Mouse (Mus musculus): Measurements from ENCODE around the gene Vav3. TPM values are rescaled to one million over a fixed set of nuclear protein-coding genes. Genes with fewer than 3 reads are reported as not detected.

The Vav3 gene
- polyA plus RNA-seq, 1 experiment from 2014 or later, result 6.4 TPM

- Histone ChIP-seq H3K9ac (replicated peaks) (no peak overlapping the region), H3K27ac (no peak overlapping the region), H3K4me3 (replicated peaks) (no peak overlapping the region), H3K36me3 (no peaks in the 10 kb centered on the region), H3K9me3 (no peaks in the 10 kb centered on the region), H3K4me2 (no peak overlapping the region), H3K4me1 (replicated peaks) (no peaks in the 10 kb centered on the region), H3K27me3 (no peaks in the 10 kb centered on the region)
- no peak for ATAC-seq (ENCODE audit: insufficient number of reproducible peaks, insufficient read depth, low FRiP score, low TSS enrichment, low read depth)
Measured at GRCm38 (mm10) chr3:109322225-109322624, 18.2 kb upstream of the Vav3 start.

- Histone ChIP-seq H3K27me3 (no peaks in the 10 kb centered on the region), H3K27ac (no peak overlapping the region), H3K9me3 (no peaks in the 10 kb centered on the region), H3K4me2 (no peak overlapping the region), H3K4me1 (replicated peaks) (no peaks in the 10 kb centered on the region), H3K4me3 (replicated peaks) (no peak overlapping the region), H3K9ac (replicated peaks) (no peak overlapping the region), H3K36me3 (no peaks in the 10 kb centered on the region)
- 64% methylated on average over 7 of the region's 7 CpGs for WGBS
- ATAC-seq (ENCODE audit: insufficient number of reproducible peaks, insufficient read depth, low FRiP score, low TSS enrichment, low read depth), result no peak
Measured at GRCm38 (mm10) chr3:109323447-109324300, 16.8 kb upstream of the Vav3 start.

DNA sequence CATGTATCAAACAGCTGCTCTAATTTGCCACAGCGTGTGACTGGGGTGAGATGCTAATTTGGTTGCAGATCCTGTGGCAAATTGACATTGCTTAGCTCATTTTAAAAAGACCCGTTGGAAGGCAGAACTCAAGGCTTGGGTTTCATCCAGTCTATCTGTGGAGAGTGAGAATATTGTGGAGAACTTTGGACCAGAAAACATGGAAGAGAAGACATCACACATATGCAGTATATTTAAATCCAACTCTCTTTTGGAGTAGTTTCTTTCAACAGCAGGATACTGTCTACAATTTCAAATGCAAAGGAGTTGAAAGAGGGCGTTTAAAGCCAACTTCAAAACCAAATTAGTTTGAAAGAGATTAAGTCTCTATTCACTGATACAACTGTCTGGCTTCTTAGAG is 13.3 kb upstream of the Vav3 start:
- 65% methylated on average over 3 of the region's 3 CpGs for WGBS
- no peaks in the 10 kb centered on the region for H3K27me3 ChIP-seq

DNA sequence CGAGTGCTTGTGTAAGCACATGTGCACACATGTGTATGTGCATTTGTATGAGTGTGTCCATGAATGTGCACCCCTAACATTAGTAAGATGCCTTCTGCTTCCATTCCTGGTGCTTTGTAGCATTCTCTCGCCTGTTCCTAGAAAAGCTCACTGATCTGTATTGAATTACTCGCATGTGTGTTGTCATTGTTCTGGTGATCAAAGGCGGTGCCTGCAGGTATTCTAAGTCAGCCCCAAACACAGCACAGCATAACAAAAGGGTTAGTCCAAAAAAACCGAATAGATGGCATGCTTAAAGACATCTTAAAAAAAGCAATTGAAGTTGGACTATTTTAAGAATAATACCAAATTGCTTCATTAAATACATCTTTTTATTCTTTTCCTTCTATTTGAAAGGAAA is 7.7 kb upstream of the Vav3 start:
- no peak overlapping the region for H3K9ac ChIP-seq (replicated peaks)
- no peaks in the 10 kb centered on the region for H3K4me1 ChIP-seq (replicated peaks)
- H3K36me3 ChIP-seq, result no peaks in the 10 kb centered on the region
- H3K4me3 ChIP-seq (replicated peaks), result no peak overlapping the region
- no peak for ATAC-seq (ENCODE audit: insufficient number of reproducible peaks, insufficient read depth, low FRiP score, low TSS enrichment, low read depth)
- H3K27me3 ChIP-seq, result no peaks in the 10 kb centered on the region
- H3K4me2 ChIP-seq, result no peak overlapping the region
- 60% methylated on average over 5 of the region's 5 CpGs for WGBS
- 0 out of 2 replicates have a peak, but pooled peaks cover 3% of the 10 kb centered on the region for H3K9me3 ChIP-seq
- no peak overlapping the region for H3K27ac ChIP-seq

More for the DNA sequence above, 13.3 kb upstream of the Vav3 start:
- no peak overlapping the region for H3K27ac ChIP-seq
- no peak overlapping the region for H3K4me2 ChIP-seq
- ATAC-seq (ENCODE audit: insufficient number of reproducible peaks, insufficient read depth, low FRiP score, low TSS enrichment, low read depth), result no peak
- H3K9ac ChIP-seq (replicated peaks), result no peak overlapping the region
- no peak overlapping the region for H3K4me3 ChIP-seq (replicated peaks)
- no peaks in the 10 kb centered on the region for H3K36me3 ChIP-seq
- H3K4me1 ChIP-seq (replicated peaks), result no peaks in the 10 kb centered on the region
- 0 out of 2 replicates have a peak, but pooled peaks cover 3% of the 10 kb centered on the region for H3K9me3 ChIP-seq

DNA sequence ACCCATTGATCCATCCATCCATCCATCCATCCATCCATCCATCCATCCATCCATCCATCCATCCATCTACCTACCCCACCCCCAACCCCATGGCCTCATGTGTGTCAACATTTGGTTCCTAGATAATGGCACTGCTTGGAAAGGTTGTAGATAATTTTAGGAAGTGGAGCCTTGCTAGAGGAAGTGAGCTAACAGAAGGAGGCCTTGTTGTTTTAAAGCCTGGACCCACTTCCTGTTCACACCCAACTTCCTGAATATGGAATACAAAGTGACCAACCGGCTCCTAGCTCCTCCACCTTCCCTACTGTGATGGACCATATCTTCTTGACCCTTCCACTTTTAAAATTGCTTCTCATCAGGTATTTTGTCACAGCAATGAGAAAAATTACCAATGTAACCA is 5.0 kb upstream of the Vav3 start:
- H3K27ac ChIP-seq, result no peak overlapping the region
- H3K9me3 ChIP-seq, result no peaks in the 10 kb centered on the region
- H3K4me3 ChIP-seq (replicated peaks), result no peak overlapping the region
- no peaks in the 10 kb centered on the region for H3K27me3 ChIP-seq
- no peak overlapping the region for H3K4me2 ChIP-seq
- no peaks in the 10 kb centered on the region for H3K4me1 ChIP-seq (replicated peaks)
- no peak for ATAC-seq (ENCODE audit: insufficient number of reproducible peaks, insufficient read depth, low FRiP score, low TSS enrichment, low read depth)
- WGBS, result 81% methylated on average over 1 of the region's 1 CpGs
- H3K36me3 ChIP-seq, result no peaks in the 10 kb centered on the region
- no peak overlapping the region for H3K9ac ChIP-seq (replicated peaks)

DNA sequence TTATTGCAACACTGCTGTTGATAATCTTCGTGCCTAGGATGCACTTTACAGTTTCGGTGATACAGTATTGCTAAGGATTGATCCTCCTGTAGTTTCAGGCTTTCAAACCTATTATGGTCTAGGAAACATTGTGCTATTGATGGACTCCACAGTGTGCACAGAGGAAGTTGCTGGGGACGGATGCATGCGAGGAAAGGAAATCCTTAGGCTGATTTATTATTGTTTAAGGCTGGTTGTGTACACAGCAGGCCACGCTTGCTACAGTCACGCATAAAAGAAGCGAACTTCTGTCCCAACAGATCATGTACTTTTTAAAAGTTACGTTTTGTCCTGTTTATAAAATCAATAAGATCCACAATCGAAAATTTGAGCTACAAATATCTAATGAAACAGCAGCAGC is 1.2 kb upstream of the Vav3 start:
- H3K27ac ChIP-seq, result no peak overlapping the region
- H3K4me2 ChIP-seq, result no peak overlapping the region
- H3K9me3 ChIP-seq, result no peaks in the 10 kb centered on the region
- peaks cover 11% of the 10 kb centered on the region; the same call in 1 of the 2 replicates for H3K4me1 ChIP-seq (replicated peaks)
- no peak overlapping the region for H3K4me3 ChIP-seq (replicated peaks)
- peaks cover 15% of the 10 kb centered on the region for H3K27me3 ChIP-seq
- ATAC-seq (ENCODE audit: insufficient number of reproducible peaks, insufficient read depth, low FRiP score, low TSS enrichment, low read depth), result no peak
- H3K9ac ChIP-seq (replicated peaks), result no peak overlapping the region
- 73% methylated on average over 9 of the region's 9 CpGs for WGBS
- H3K36me3 ChIP-seq, result no peaks in the 10 kb centered on the region

- Histone ChIP-seq H3K27me3 (peaks cover 15% of the 10 kb centered on the region), H3K4me2 (peak overlapping the region; percentile 86), H3K27ac (peak overlapping the region; percentile 76), H3K9ac (replicated peaks) (peak overlapping the region; percentile 69; the same call in 1 of the 2 replicates), H3K36me3 (no peaks in the 10 kb centered on the region), H3K9me3 (no peaks in the 10 kb centered on the region), H3K4me3 (replicated peaks) (peak overlapping the region; percentile 78), H3K4me1 (replicated peaks) (peaks cover 11% of the 10 kb centered on the region; the same call in 1 of the 2 replicates)
- WGBS, result under 1% methylated on average over 9 of the region's 9 CpGs
- 0 out of 2 replicates have a peak, but pooled peaks have one; percentile 18 for ATAC-seq (ENCODE audit: insufficient number of reproducible peaks, insufficient read depth, low FRiP score, low TSS enrichment, low read depth)
Measured at GRCm38 (mm10) chr3:109339941-109340273, 546 bp upstream of the Vav3 start.

DNA sequence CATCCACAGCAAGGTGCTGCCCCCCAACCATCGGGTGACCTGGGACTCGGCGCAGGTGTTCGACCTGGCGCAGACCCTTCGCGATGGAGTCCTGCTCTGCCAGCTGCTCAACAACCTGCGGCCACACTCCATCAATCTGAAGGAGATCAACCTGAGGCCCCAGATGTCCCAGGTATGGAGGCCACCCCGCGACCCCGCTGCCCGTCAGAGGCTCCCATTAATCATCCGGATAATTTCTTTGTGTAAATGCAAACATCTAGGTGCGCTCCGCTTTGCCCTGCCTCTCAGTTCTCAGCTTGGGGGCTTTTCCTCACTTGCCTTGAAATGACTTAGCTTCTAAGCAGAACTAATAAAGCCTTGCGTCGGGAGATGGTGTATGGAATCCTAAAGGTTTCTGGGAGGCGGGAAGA is 623 bp downstream of the Vav3 start:
- 1% methylated on average over 18 of the region's 18 CpGs for WGBS
- peaks cover 11% of the 10 kb centered on the region; the same call in 1 of the 2 replicates for H3K4me1 ChIP-seq (replicated peaks)
- peak overlapping the region; percentile 86 for H3K4me2 ChIP-seq
- no peaks in the 10 kb centered on the region for H3K9me3 ChIP-seq
- ATAC-seq (ENCODE audit: insufficient number of reproducible peaks, insufficient read depth, low FRiP score, low TSS enrichment, low read depth), result no peak
- H3K27me3 ChIP-seq, result peaks cover 15% of the 10 kb centered on the region
- peak overlapping the region; percentile 76; the same call in 1 of the 2 replicates for H3K27ac ChIP-seq
- H3K9ac ChIP-seq (replicated peaks), result peak overlapping the region; percentile 69
- peak overlapping the region; percentile 78 for H3K4me3 ChIP-seq (replicated peaks)
- no peaks in the 10 kb centered on the region for H3K36me3 ChIP-seq

DNA sequence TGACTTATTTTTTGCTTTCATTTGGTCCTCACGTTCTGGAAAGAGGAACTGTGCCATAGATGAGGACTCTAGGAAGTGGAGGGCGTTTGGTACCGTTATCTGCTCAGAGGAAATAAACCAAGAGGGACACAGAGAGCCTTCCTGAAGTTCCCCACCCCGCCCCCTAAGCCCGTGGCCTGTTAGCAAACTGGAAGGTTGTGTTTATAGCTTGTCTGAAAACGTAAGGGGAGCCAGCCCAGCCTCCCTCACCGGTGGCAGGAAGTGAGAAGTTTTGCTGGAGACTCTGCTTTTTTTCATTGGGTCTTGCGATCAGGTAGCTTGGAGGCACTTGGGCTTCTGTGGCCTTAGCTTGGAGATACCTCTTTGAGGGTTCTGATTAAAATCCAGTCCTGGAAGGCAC is 1.2 kb downstream of the Vav3 start:
- H3K4me2 ChIP-seq, result peak overlapping the region; percentile 86
- H3K9ac ChIP-seq (replicated peaks), result no peak overlapping the region
- no peak for ATAC-seq (ENCODE audit: insufficient number of reproducible peaks, insufficient read depth, low FRiP score, low TSS enrichment, low read depth)
- peaks cover 11% of the 10 kb centered on the region; the same call in 1 of the 2 replicates for H3K4me1 ChIP-seq (replicated peaks)
- H3K27ac ChIP-seq, result no peak overlapping the region
- no peaks in the 10 kb centered on the region for H3K36me3 ChIP-seq
- 1% methylated on average over 8 of the region's 8 CpGs for WGBS
- peaks cover 15% of the 10 kb centered on the region for H3K27me3 ChIP-seq
- peak overlapping the region; percentile 78 for H3K4me3 ChIP-seq (replicated peaks)
- H3K9me3 ChIP-seq, result no peaks in the 10 kb centered on the region

DNA sequence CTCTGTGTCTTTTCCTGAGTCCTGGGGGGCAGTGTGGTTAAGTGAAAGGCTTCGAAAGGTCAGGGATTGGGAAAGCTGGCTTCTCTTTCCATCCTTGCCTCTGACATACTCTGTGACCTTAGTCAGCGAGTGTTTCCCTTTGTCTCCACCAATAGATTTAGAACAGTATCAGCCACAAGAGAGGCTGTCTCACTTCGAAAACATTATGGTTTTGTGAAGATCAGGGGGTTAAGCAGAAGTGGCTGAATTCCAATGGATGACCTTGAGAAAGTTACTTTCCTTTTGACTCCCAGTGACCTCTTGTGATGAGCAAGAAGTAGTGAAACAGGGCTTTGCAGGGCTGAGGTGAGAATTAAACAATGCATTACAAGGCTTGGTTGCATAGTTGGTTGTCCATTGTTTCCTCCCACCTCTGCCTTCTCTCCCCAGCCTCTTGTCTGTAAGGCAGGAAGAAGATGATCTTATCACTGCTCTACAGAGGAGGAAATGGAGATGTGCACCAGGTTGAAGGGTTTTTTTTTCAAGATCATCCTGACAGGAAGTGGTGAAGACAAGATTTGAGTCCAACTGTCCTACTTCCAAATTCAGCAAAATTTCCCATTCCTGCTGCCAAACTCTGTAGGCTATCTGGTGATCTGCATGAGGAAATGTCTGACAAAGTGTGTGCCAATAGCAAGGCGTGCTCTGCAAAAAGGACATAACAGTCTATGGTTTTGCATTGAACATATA is 11.7 kb downstream of the Vav3 start:
- Histone ChIP-seq H3K27me3 (no peaks in the 10 kb centered on the region), H3K27ac (no peak overlapping the region), H3K4me2 (no peak overlapping the region), H3K4me3 (replicated peaks) (no peak overlapping the region), H3K4me1 (replicated peaks) (no peaks in the 10 kb centered on the region), H3K9ac (replicated peaks) (no peak overlapping the region), H3K9me3 (no peaks in the 10 kb centered on the region), H3K36me3 (no peaks in the 10 kb centered on the region)
- 87% methylated on average over 4 of the region's 4 CpGs for WGBS
- no peak for ATAC-seq (ENCODE audit: insufficient number of reproducible peaks, insufficient read depth, low FRiP score, low TSS enrichment, low read depth)

- no peaks in the 10 kb centered on the region for H3K27me3 ChIP-seq
- WGBS, result 74% methylated on average over 6 of the region's 6 CpGs
- H3K4me3 ChIP-seq (replicated peaks), result no peak overlapping the region
- no peak overlapping the region for H3K4me2 ChIP-seq
- no peaks in the 10 kb centered on the region for H3K36me3 ChIP-seq
- no peak overlapping the region for H3K27ac ChIP-seq
- H3K9ac ChIP-seq (replicated peaks), result no peak overlapping the region
- H3K4me1 ChIP-seq (replicated peaks), result no peaks in the 10 kb centered on the region
- ATAC-seq (ENCODE audit: insufficient number of reproducible peaks, insufficient read depth, low FRiP score, low TSS enrichment, low read depth), result no peak
- H3K9me3 ChIP-seq, result no peaks in the 10 kb centered on the region
Measured at GRCm38 (mm10) chr3:109352690-109353089, 12.2 kb downstream of the Vav3 start.
